Mouse (Mus musculus): ENCODE measurements at regions not wholly inside any gene's neighbourhood (a gene's known extent, or its start where the extent isn't known, plus 50 kb on each side); places are given as distances from the start of the nearest gene placed in this dataset.

GRCm38 (mm10) chr13:58740731-58741130, 65.6 kb upstream of the Ntrk2 start:
- dilution Hi-C loops (cut with MboI; ENCODE audit: extremely low pct_ligation_motif_present, extremely low pct_unique_long_range_greater_than_20kb, low sequenced_read_pairs) (no loop called here), in situ Hi-C loops (cut with MboI; ENCODE audit: low pct_ligation_motif_present, low pct_unique_long_range_greater_than_20kb, low sequenced_read_pairs) (no loop called here)
- DNase-seq (ENCODE audit: extremely low read depth), result no peak
- H3K9ac ChIP-seq (ENCODE audit: insufficient read depth, low read depth), result no peak overlapping the region
- H3K36me3 ChIP-seq (replicated peaks in 1 of 2; ENCODE audit: control insufficient read depth in 1 of 2, insufficient read depth in 1 of 2, low read length in 1 of 2), result no peaks in the 10 kb centered on the region
- no peak overlapping the region for H3K4me3 ChIP-seq (replicated peaks in 1 of 3; ENCODE audit: low read depth in 2 of 3, low read length in 2 of 3, poor library complexity in 1 of 3)
- no peaks in the 10 kb centered on the region for H3K4me1 ChIP-seq (ENCODE audit: control insufficient read depth in 1 of 2, insufficient read depth in 2 of 2)
- H3K27ac ChIP-seq (ENCODE audit: insufficient read depth, low read depth), result no peak overlapping the region
- peaks cover 57% of the 10 kb centered on the region for H3K9me3 ChIP-seq (replicated peaks; ENCODE audit: low read length)
- TF ChIP-seq JUN (IDR thresholded peaks at IDR 0.05; ENCODE audit: insufficient read depth, low read depth, low read length), result no peak
- TF ChIP-seq USF2 (conservative IDR thresholded peaks at IDR 0.05; ENCODE audit: low read depth, low read length), result no peak
- TF ChIP-seq ZKSCAN1 (IDR thresholded peaks at IDR 0.05; ENCODE audit: borderline replicate concordance, low read depth, low read length), result no peak
- no peak for TF ChIP-seq ZNF384 (IDR thresholded peaks at IDR 0.05; ENCODE audit: low read depth, low read length)
- no peak for TF ChIP-seq SMC3 (IDR thresholded peaks at IDR 0.05; ENCODE audit: low read depth, low read length)
- TF ChIP-seq MAFK (IDR thresholded peaks at IDR 0.05; ENCODE audit: insufficient replicate concordance, low read length), result no peak
- H3K79me2 ChIP-seq (replicated peaks; ENCODE audit: control insufficient read depth, extremely low read depth, insufficient read depth, poor library complexity, severe bottlenecking), result no peaks in the 10 kb centered on the region
- no peak overlapping the region for H3K4me2 ChIP-seq (ENCODE audit: insufficient read depth, low read depth, poor library complexity, severe bottlenecking)
- H3K27me3 ChIP-seq (replicated peaks), result no peaks in the 10 kb centered on the region

DNA sequence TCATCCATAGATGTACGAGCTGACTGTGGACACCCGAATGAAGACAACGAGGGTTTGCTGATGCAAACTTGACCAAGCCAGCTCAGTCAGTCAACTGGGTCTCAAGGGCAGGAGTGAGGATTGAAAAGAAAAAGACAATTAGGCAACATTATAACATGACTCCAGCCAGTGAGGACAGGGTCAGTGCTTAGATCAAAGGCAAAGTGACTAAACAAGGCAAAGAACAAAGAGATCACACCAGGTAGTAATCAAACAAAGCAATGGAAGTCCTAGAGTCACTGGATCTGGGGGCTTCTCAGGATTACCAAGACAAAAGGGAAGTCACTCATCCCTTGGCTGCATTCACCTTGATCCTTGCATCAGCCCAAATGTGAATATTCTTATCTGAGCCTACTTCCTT, 60.3 kb upstream of the Ntrk2 start:
- Histone ChIP-seq H3K9ac (ENCODE audit: insufficient read depth, low read depth) (no peak overlapping the region), H3K9me3 (replicated peaks; ENCODE audit: low read length) (peaks cover 68% of the 10 kb centered on the region), H3K36me3 (replicated peaks in 1 of 2; ENCODE audit: control insufficient read depth in 1 of 2, insufficient read depth in 1 of 2, low read length in 1 of 2) (no peaks in the 10 kb centered on the region), H3K27ac (ENCODE audit: insufficient read depth, low read depth) (no peak overlapping the region), H3K4me2 (ENCODE audit: insufficient read depth, low read depth, poor library complexity, severe bottlenecking) (no peak overlapping the region), H3K79me2 (replicated peaks; ENCODE audit: control insufficient read depth, extremely low read depth, insufficient read depth, poor library complexity, severe bottlenecking) (no peaks in the 10 kb centered on the region), H3K4me3 (replicated peaks in 1 of 3; ENCODE audit: low read depth in 2 of 3, low read length in 2 of 3, poor library complexity in 1 of 3) (no peak overlapping the region), H3K4me1 (ENCODE audit: control insufficient read depth in 1 of 2, insufficient read depth in 2 of 2) (no peaks in the 10 kb centered on the region), H3K27me3 (replicated peaks) (no peaks in the 10 kb centered on the region)
- no peak for DNase-seq (ENCODE audit: extremely low read depth)
- dilution Hi-C loops (cut with MboI; ENCODE audit: extremely low pct_ligation_motif_present, extremely low pct_unique_long_range_greater_than_20kb, low sequenced_read_pairs) (no loop called here), in situ Hi-C loops (cut with MboI; ENCODE audit: low pct_ligation_motif_present, low pct_unique_long_range_greater_than_20kb, low sequenced_read_pairs) (no loop called here)
- TF ChIP-seq IRF4 (IDR thresholded peaks at IDR 0.05; ENCODE audit: low read depth, low read length) (no peak), MAX (IDR thresholded peaks at IDR 0.05; ENCODE audit: low read length) (no peak), USF2 (conservative IDR thresholded peaks at IDR 0.05; ENCODE audit: low read depth, low read length) (no peak), RAD21 (IDR thresholded peaks at IDR 0.05; ENCODE audit: low read depth, low read length) (no peak), CHD2 (IDR thresholded peaks at IDR 0.05; ENCODE audit: low read length) (no peak), RCOR1 (conservative IDR thresholded peaks at IDR 0.05; ENCODE audit: low read depth, low read length) (no peak), NELFE (IDR thresholded peaks at IDR 0.05; ENCODE audit: low read depth, low read length) (no peak), MEF2A (IDR thresholded peaks at IDR 0.05; ENCODE audit: borderline replicate concordance, low read depth, low read length) (no peak), MAZ (IDR thresholded peaks at IDR 0.05; ENCODE audit: low read depth, low read length) (no peak), UBTF (IDR thresholded peaks at IDR 0.05; ENCODE audit: low read depth, low read length) (no peak), ZMIZ1 (IDR thresholded peaks at IDR 0.05; ENCODE audit: low read depth, low read length) (no peak), ZNF384 (IDR thresholded peaks at IDR 0.05; ENCODE audit: low read depth, low read length) (no peak), TBP (conservative IDR thresholded peaks at IDR 0.05; ENCODE audit: low read depth, low read length) (no peak), KAT2A (IDR thresholded peaks at IDR 0.05; ENCODE audit: insufficient replicate concordance, low read length) (no peak)
